Mouse (Mus musculus): ENCODE results near the gene Vps35l.

Gene Vps35l

GRCm38 (mm10) chr7:118883957-118884356, 143.9 kb downstream of the Vps35l start:
- DNase-seq (ENCODE audit: low read depth) = no peak

GRCm38 (mm10) chr7:118884969-118885368, 144.9 kb downstream of the Vps35l start:
- DNase-seq (ENCODE audit: low read depth) = no peak

- no peak for DNase-seq (ENCODE audit: low read depth)
Measured at GRCm38 (mm10) chr7:118887303-118888055, 147.5 kb downstream of the Vps35l start.

GRCm38 (mm10) chr7:118889046-118889680, 149.1 kb downstream of the Vps35l start:
- DNase-seq (ENCODE audit: low read depth) = no peak
